In genomic region chr5:113907786-113908567, GRCm38 (mm10) we compare ENCODE assay signal across 8 mouse cellular contexts. TPM values are rescaled to one million over a fixed set of nuclear protein-coding genes. Genes with fewer than 3 reads are reported as not detected.
DNase-seq lines count a peak whose midpoint lies in the region; ATAC-seq and TF ChIP-seq lines count a peak whose summit lies in the region.

No protein-coding gene starts in this region.

- no peaks in the 10 kb centered on the region for H3K9me3 ChIP-seq in ES-E14 (ENCODE audit: control insufficient read depth, insufficient read depth, low read depth, low read length)
- no peaks in the 10 kb centered on the region for H3K9me3 ChIP-seq in forebrain, embryonic 12.5 days

- H3K4me2 ChIP-seq in forebrain, embryonic 12.5 days: peak overlapping the region; percentile 70

- DNase-seq in ES-E14 (ENCODE audit: low read depth, low spot score): no peak
- peak; percentile 64 for DNase-seq in c-Kit-positive CD71-negative TER-119-negative erythroid progenitor cells, embryonic 14.5 days (ENCODE audit: low read depth)
- DNase-seq in heart, postnatal 14 days: peak; percentile 74 to 76
- DNase-seq in kidney, postnatal 4 days: peak; percentile 69 to 82
- DNase-seq in lung, postnatal 10 days: peak; percentile 80
- peak; percentile 66 for DNase-seq in retina, embryonic 14.5 days (ENCODE audit: low spot score)
- peak; percentile 66 for DNase-seq in urinary bladder, adult 2 months (ENCODE audit: low spot score)

- intact Hi-C loops in heart, postnatal 14 days (cut with DNase I): loop anchor here (2.0 to 5.0 kb wide), 3 partner anchors 23 to 53 kb away; no protein-coding TSS in a partner anchor

- no peaks in the 10 kb centered on the region for H3K27me3 ChIP-seq in forebrain, embryonic 12.5 days

- ATAC-seq in forebrain, embryonic 12.5 days (ENCODE audit: low FRiP score): peak; percentile 51

- H3K4me3 ChIP-seq in ES-E14 (ENCODE audit: insufficient read depth in 1 of 2, low read depth in 1 of 2, low read length in 2 of 2, poor library complexity in 1 of 2, severe bottlenecking in 1 of 2): peak overlapping the region; percentile 72 to 90
- H3K4me3 ChIP-seq in forebrain, embryonic 12.5 days (replicated peaks): peak overlapping the region; percentile 99

- WGBS in forebrain, embryonic 12.5 days: under 1% methylated on average over 69 of the region's 69 CpGs

- peaks cover 11 to 20% of the 10 kb centered on the region in 2 experiments; a peak in 3 of 4 replicates for H3K4me1 ChIP-seq in ES-E14 (ENCODE audit: control insufficient read depth in 2 of 2, insufficient read depth in 2 of 2, low read length in 2 of 2, poor library complexity in 1 of 2)
- peaks cover 56% of the 10 kb centered on the region for H3K4me1 ChIP-seq in forebrain, embryonic 12.5 days

- H3K36me3 ChIP-seq in ES-E14 (ENCODE audit: control insufficient read depth, insufficient read depth, low read length, poor library complexity, severe bottlenecking): no peaks in the 10 kb centered on the region
- no peaks in the 10 kb centered on the region for H3K36me3 ChIP-seq in forebrain, embryonic 12.5 days (replicated peaks)

- peak overlapping the region; percentile 89 for H3K9ac ChIP-seq in ES-E14 (ENCODE audit: insufficient read depth, low read depth, low read length, poor library complexity, severe bottlenecking)
- peak overlapping the region; percentile 98 for H3K9ac ChIP-seq in forebrain, embryonic 12.5 days

- peak overlapping the region; percentile 86 for H3K27ac ChIP-seq in ES-E14 (ENCODE audit: insufficient read depth, low read depth, low read length, poor library complexity, severe bottlenecking)
- H3K27ac ChIP-seq in forebrain, embryonic 12.5 days: peak overlapping the region; percentile 99

- in situ Hi-C loops in ES-E14 (cut with MboI; ENCODE audit: low sequenced_read_pairs in 2 of 2, unreplicated experiment in 2 of 2): no loop called here

TF ChIP-seq in ES-E14, 5 proteins besides CTCF, POLR2A, EP300 and RAD21:
- TF ChIP-seq HCFC1 (IDR thresholded peaks at IDR 0.05; ENCODE audit: borderline replicate concordance, insufficient read depth, low read length): 0 out of 2 replicates have a peak, but pooled peaks have one; percentile 37
- no peak for TF ChIP-seq MAFK (IDR thresholded peaks at IDR 0.05; ENCODE audit: insufficient read depth, low read depth, low read length)

RNA-seq across cellular contexts. Expression of gene Coro1c, which starts 0.6 kb away (rescaled TPM):
- 150 TPM in 2 replicates for total RNA-seq in ES-E14 (2012; rRNA removed)
- polyA plus RNA-seq in forebrain, embryonic 12.5 days (2016; fragmentation: Nextera tagmentation; extraction: Ambion mirVana): 256 and 277 TPM in 2 replicates
- 10 to 100 TPM; 41.1 to 51.1 TPM for total RNA-seq in heart, postnatal 14 days (2021)
- 116 and 159 TPM in 2 replicates for polyA plus RNA-seq in urinary bladder, adult 2 months (2012; rRNA removed)
